Mouse (Mus musculus) kidney, adult 2 months (tissue): ENCODE measurements around the gene Heatr6. TPM values are rescaled to one million over a fixed set of nuclear protein-coding genes. Genes with fewer than 3 reads are reported as not detected.

Source experiments
- DNase-seq: peaks from one replicate; pipeline ENCODE4 v3.0.0; 2021
- H3K27ac ChIP-seq: fragments of 200-500 bp; 2 replicates; pipeline ENCODE4 v1.5.1; 2012; ENCODE audit warnings: low read depth, low read length, control low read depth, inconsistent platforms; ENCODE audit not compliant: insufficient read depth
- H3K27me3 ChIP-seq: fragments of 200-500 bp; replicated peaks from 2 replicates; pipeline ENCODE4 v1.6.1; 2012; ENCODE audit warnings: mild to moderate bottlenecking, moderate library complexity, low read length, inconsistent platforms; ENCODE audit not compliant: control insufficient read depth, insufficient read depth
- H3K36me3 ChIP-seq: fragments of 200-500 bp; 2 replicates; pipeline ENCODE4 v1.6.1; 2012; ENCODE audit warnings: mild to moderate bottlenecking, moderate library complexity, low read length, inconsistent platforms; ENCODE audit not compliant: control insufficient read depth, insufficient read depth
- H3K4me1 ChIP-seq: fragments of 200-500 bp; 2 replicates; pipeline ENCODE4 v1.6.1; 2011; ENCODE audit warnings: low read length; ENCODE audit not compliant: control insufficient read depth, insufficient read depth
- H3K4me3 ChIP-seq: fragments of 200-500 bp; 2 replicates; pipeline ENCODE4 v1.5.1; 2011; ENCODE audit warnings: mild to moderate bottlenecking, low read depth, low read length, control low read depth; ENCODE audit not compliant: insufficient read depth
- CTCF ChIP-seq: fragments of 200-500 bp; conservative IDR thresholded peaks from 2 replicates; pipeline ENCODE4 v1.5.1; 2011; ENCODE audit warnings: low read depth, mild to moderate bottlenecking, control low read depth, low read length, moderate library complexity, mixed read lengths; ENCODE audit not compliant: insufficient read depth, insufficient read length
- POLR2A ChIP-seq: fragments of 200-500 bp; IDR thresholded peaks from one replicate; pipeline ENCODE4 v1.6.1; 2011; ENCODE audit warnings: low read depth, low read length, control low read depth
- WGBS: fragments of 180-500 bp; shearing (Covaris S2); methylation state at CpG from one replicate; pipeline ENCODE4 v1.1.7; 2018; 5-methylcytosine and 5-hydroxymethylcytosine counted together
- polyA plus RNA-seq: library from polyadenylated mRNA; depleted of rRNA; stranded (reverse); fragments of >200 nt; gene quantifications from 2 replicates; pipeline ENCODE4 v1.2.3, GENCODE M21; 2012; rRNA removed

Heatr6 gene
- polyA plus RNA-seq, 1 experiment, result 10.9 TPM

DNA sequence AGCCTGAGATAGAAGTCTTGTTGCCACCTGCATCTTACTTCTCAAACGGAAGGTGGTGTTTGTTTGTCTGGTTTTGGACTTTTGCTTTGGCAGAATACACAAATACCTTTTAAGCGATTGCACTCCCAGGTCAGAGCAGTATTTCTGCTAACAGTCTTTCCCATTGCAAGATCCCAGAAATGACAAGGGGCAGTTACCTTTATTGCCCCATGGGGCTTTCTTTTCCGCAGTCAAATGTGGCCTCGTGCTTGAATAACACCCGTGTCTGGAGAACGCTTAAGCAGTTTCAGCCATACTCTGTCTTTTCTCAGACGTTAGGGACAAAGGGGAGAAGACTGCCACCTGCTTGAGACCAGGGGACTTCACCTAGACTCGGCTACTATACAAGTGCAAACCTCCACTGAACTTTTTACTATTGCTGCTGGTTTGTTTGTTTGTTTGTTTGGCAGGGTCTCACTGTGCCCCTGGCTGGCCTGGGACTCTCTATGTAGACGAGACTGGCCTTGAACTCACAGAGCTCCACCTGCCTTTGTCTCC lies 65.2 kb downstream of the Heatr6 start:
- TF ChIP-seq POLR2A (no peak), CTCF (no peak)
- DNase-seq, result no peak
- Histone ChIP-seq H3K4me1 (peaks cover 36% of the 10 kb centered on the region), H3K27ac (peak overlapping the region; percentile 99), H3K27me3 (no peaks in the 10 kb centered on the region), H3K4me3 (no peak overlapping the region), H3K36me3 (no peaks in the 10 kb centered on the region)
- whole genome bisulfite sequencing, result 26% methylated on average over 9 of the region's 9 CpGs

DNA sequence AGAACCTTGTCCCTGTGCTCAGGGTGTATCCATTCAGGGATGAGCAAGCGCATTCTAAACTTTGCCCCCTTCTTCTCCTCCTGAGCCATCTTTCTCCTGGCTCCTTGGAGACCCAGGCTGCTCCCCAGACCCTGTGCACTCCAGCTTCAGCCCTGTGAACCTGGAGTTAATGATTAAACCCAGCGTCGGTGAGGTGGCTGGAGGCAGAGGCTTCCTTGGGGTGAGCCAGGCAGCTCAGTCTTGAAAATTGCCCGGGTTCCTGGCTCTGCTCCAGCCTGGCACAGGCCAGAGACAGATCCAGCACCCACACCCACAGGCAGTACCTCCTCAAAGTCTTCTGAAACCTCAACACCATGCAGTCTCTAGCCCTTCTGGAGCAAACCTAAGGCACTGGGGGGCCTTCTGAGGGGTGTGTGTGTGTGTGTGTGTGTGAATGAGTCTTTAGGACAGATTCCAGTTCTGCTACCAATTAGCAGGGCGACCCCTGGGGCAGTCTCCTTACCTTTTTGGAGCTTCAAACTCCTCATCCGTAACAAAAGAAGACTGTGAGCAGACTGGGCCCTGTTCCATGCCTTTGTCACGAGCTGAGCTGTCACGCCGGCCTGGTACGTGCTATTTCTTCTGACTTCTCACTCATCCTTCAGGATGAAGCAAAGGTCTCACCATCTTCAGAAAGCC lies 66.4 kb downstream of the Heatr6 start:
- Histone ChIP-seq H3K27me3 (no peaks in the 10 kb centered on the region), H3K36me3 (no peaks in the 10 kb centered on the region), H3K4me1 (peaks cover 32% of the 10 kb centered on the region), H3K27ac (peak overlapping the region; percentile 97), H3K4me3 (no peak overlapping the region)
- no peak for TF ChIP-seq CTCF
- peak; percentile 18 for TF ChIP-seq POLR2A
- 25% methylated on average over 10 of the region's 10 CpGs for WGBS
- peak; percentile 97 for DNase-seq

DNA sequence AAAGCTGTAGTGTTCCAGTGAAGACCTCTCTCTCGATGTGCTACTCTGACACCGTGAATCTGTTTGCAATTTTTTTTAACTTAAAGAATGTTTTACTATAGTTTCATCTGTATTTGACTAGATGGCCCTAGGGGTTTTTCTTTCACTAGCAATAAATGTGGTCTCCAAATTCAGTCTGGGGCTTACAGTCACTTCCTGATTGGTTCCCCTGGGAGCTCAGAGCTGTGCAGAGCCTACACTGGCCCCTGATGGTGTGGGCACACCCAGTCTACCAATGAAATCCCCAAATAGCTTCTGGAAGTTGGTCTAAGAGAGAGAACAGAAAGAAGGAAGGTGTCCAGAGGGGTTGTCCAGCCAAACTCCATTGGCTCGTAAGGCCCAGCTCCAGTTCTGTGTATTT lies 72.6 kb downstream of the Heatr6 start:
- no peak overlapping the region for H3K27ac ChIP-seq
- no peaks in the 10 kb centered on the region for H3K36me3 ChIP-seq
- TF ChIP-seq CTCF, result no peak
- no peak for TF ChIP-seq POLR2A
- WGBS, result 86% methylated on average over 3 of the region's 3 CpGs
- H3K4me1 ChIP-seq, result peaks cover 8% of the 10 kb centered on the region; the same call in 1 of the 2 replicates
- H3K27me3 ChIP-seq, result no peaks in the 10 kb centered on the region
- H3K4me3 ChIP-seq, result no peak overlapping the region
- no peak for DNase-seq

DNA sequence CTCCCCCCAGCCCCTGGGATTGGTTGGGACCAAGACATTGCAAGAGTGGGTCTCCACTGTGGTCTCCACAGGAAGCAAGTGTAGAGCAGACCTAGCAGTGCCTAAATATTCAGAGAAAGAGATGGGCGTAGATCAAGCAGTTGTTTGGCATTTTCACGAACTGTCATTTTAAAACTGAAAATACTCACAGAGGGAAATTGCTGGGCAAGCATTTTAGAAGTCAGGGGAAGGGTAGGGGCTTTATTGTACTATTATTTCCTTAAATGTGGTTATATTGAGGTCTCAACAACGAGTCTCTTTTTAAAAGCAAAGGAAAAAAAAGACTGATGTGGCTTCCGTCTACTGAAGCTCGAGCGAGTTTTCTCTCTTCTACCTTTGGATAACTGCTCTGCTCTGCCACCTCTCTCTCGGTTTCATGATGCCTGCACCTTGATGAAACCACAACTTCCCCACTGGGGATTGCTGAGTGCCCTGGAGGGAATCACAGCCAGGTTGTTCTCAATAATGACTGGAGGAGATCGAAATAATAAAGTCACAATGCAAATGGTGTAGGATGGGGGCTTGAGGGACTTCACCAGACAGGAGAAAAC lies 75.2 kb downstream of the Heatr6 start:
- H3K4me1 ChIP-seq, result peaks cover 8% of the 10 kb centered on the region; the same call in 1 of the 2 replicates
- no peak overlapping the region for H3K4me3 ChIP-seq
- H3K27me3 ChIP-seq, result no peaks in the 10 kb centered on the region
- TF ChIP-seq CTCF (no peak), POLR2A (no peak)
- no peak for DNase-seq
- H3K36me3 ChIP-seq, result no peaks in the 10 kb centered on the region
- WGBS, result 83% methylated on average over 8 of the region's 8 CpGs
- H3K27ac ChIP-seq, result no peak overlapping the region

DNA sequence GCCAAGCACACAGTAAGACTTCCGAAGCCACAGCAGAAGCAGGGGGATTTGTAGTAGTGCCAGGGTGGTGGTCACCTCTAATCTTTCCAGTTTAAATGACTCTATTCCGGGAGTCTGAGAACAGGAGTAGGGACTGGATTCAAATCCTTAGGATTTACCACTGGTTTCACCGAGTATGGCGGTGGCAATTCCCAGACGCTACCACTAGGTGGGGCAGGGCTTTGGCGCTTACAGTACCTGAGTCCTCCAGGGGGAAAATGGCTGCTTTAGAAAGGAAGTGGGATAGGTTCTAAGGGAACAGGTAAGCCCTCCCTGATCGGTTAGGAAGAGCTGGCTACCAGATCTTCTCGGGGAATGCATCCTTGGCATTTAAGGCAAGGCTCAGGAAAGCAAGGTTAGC lies 78.9 kb downstream of the Heatr6 start:
- 58% methylated on average over 8 of the region's 8 CpGs for WGBS
- Histone ChIP-seq H3K4me1 (peaks cover 12% of the 10 kb centered on the region), H3K4me3 (no peak overlapping the region), H3K36me3 (no peaks in the 10 kb centered on the region), H3K27me3 (no peaks in the 10 kb centered on the region), H3K27ac (peak overlapping the region; percentile 90; the same call in 1 of the 2 replicates)
- TF ChIP-seq POLR2A (no peak), CTCF (peak; percentile 61)
- DNase-seq, result no peak

Other genes with a start within 250 kb of the Heatr6 start
- 0.03 TPM in 1 of 2 replicates, not detected in the other for gene Heatr9, start 231.5 kb upstream of the Heatr6 start, polyA plus RNA-seq
- 11.5 and 70.3 TPM in 2 replicates for gene Ccl5, start 223.2 kb upstream of the Heatr6 start, polyA plus RNA-seq
- 0.92 and 1.7 TPM in 2 replicates for gene Ccl9, start 175.1 kb upstream of the Heatr6 start, polyA plus RNA-seq
- gene Ccl6, start 160.6 kb upstream of the Heatr6 start, polyA plus RNA-seq, result 3.9 and 6.2 TPM in 2 replicates
- gene Rpl9-ps1, start 108.1 kb upstream of the Heatr6 start, polyA plus RNA-seq, result not detected in 2 replicates
- gene Ccl3, start 104.3 kb upstream of the Heatr6 start, polyA plus RNA-seq, result 1.6 and 1.8 TPM in 2 replicates
- gene Ccl4, start 91.1 kb upstream of the Heatr6 start, polyA plus RNA-seq, result 1.3 and 2.0 TPM in 2 replicates
- 2.6 and 4.4 TPM in 2 replicates for gene Wfdc17, start 49.7 kb upstream of the Heatr6 start, polyA plus RNA-seq
- not detected in 2 replicates for gene Wfdc18, start 44.7 kb upstream of the Heatr6 start, polyA plus RNA-seq
- 0.77 and 1.9 TPM in 2 replicates for gene Wfdc21, start 6.8 kb upstream of the Heatr6 start, polyA plus RNA-seq
- 161 and 172 TPM in 2 replicates for gene Hnf1b, start 96.4 kb downstream of the Heatr6 start, polyA plus RNA-seq
- gene Ddx52, start 188.4 kb downstream of the Heatr6 start, polyA plus RNA-seq, result 5.5 and 7.2 TPM in 2 replicates
- 21.0 and 25.8 TPM in 2 replicates for gene Synrg, start 210.7 kb downstream of the Heatr6 start, polyA plus RNA-seq